Mouse (Mus musculus) thymus, adult 2 months (tissue): ENCODE data around the gene Eef1akmt3.

Experiments used
- CTCF ChIP-seq: fragments of 200-500 bp; IDR thresholded peaks from 2 replicates; pipeline ENCODE4 v1.5.1; 2012; ENCODE audit warnings: mild to moderate bottlenecking, control low read depth, low read length, moderate library complexity, borderline replicate concordance; ENCODE audit not compliant: control insufficient read depth, poor library complexity, insufficient read depth; ENCODE audit errors: extremely low read depth
- POLR2A ChIP-seq: fragments of 200-500 bp; IDR thresholded peaks from 2 replicates; pipeline ENCODE4 v1.6.1; 2012; ENCODE audit warnings: mild to moderate bottlenecking, low read length, control low read depth, moderate library complexity; ENCODE audit not compliant: control insufficient read depth, poor library complexity, insufficient read depth; ENCODE audit errors: extremely low read depth

DNA sequence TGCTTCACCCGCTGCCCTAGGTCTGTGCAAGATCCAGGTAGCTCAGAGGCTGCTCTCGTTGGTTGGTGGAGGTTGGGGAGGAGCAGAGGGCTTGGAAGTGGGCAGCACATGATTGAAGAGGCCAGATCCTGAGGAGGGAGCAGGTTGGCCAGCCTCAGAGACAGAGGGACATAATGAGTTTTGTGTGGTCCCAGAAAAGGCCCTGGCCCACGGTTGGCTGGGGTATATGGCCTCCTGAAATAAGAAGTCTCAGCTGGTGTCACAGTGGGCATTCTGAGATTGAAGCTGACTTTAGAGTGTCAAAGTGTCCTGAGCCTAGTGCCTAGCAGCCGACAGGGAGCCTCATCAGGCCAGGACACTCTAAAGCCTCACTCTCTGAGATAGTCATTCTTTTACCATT lies 56.2 kb downstream of the Eef1akmt3 start:
- TF ChIP-seq CTCF: no peak
- no peak for TF ChIP-seq POLR2A
